Mouse (Mus musculus) embryonic facial prominence, embryonic 12.5 days (tissue): ENCODE measurements around the gene Homer3. TPM values are rescaled to one million over a fixed set of nuclear protein-coding genes. Genes with fewer than 3 reads are reported as not detected.

Source experiments
- ATAC-seq: fragments of 200-750 bp; cut with Nextera tagmentation; 2 replicates; pipeline ENCODE4 v1.8.0; 2017; ENCODE audit not compliant: insufficient number of reproducible peaks, insufficient read depth, low FRiP score, low TSS enrichment
- H3K27ac ChIP-seq: fragments of 300-500 bp; sonication (generic); 2 replicates; pipeline ENCODE4 v1.5.1; 2016; ENCODE audit warnings: mild to moderate bottlenecking
- H3K27me3 ChIP-seq: fragments of 300-500 bp; sonication (generic); 2 replicates; pipeline ENCODE4 v1.6.1; 2016; ENCODE audit warnings: mild to moderate bottlenecking, moderate library complexity
- H3K36me3 ChIP-seq: fragments of 300-500 bp; sonication (generic); 2 replicates; pipeline ENCODE4 v1.6.1; 2016; ENCODE audit warnings: mild to moderate bottlenecking
- H3K4me1 ChIP-seq: fragments of 300-500 bp; sonication (generic); 2 replicates; pipeline ENCODE4 v1.6.1; 2016
- H3K4me2 ChIP-seq: fragments of 300-500 bp; sonication (generic); replicated peaks from 2 replicates; pipeline ENCODE4 v1.6.1; 2016; ENCODE audit warnings: mild to moderate bottlenecking, moderate library complexity
- H3K4me3 ChIP-seq: fragments of 300-500 bp; sonication (generic); 2 replicates; pipeline ENCODE4 v1.5.1; 2016; ENCODE audit warnings: mild to moderate bottlenecking
- H3K9ac ChIP-seq: fragments of 300-500 bp; sonication (generic); 2 replicates; pipeline ENCODE4 v1.6.1; 2016; ENCODE audit warnings: mild to moderate bottlenecking, moderate library complexity
- H3K9me3 ChIP-seq: fragments of 300-500 bp; sonication (generic); 2 replicates; pipeline ENCODE4 v1.6.1; 2016; ENCODE audit warnings: mild to moderate bottlenecking, moderate library complexity
- WGBS: fragments of 180-500 bp; shearing (Covaris S2); methylation state at CpG from one replicate; pipeline ENCODE4 v1.1.7; 2016; 5-methylcytosine and 5-hydroxymethylcytosine counted together
- polyA plus RNA-seq: library from polyadenylated mRNA; unstranded; fragments of >200 nt; fragmentation: Nextera tagmentation; extraction: Ambion mirVana; gene quantifications from 2 replicates; pipeline ENCODE4 v1.2.1, GENCODE M21; 2016

Homer3 gene
- polyA plus RNA-seq, 1 experiment from 2014 or later = 89.6 TPM

DNA sequence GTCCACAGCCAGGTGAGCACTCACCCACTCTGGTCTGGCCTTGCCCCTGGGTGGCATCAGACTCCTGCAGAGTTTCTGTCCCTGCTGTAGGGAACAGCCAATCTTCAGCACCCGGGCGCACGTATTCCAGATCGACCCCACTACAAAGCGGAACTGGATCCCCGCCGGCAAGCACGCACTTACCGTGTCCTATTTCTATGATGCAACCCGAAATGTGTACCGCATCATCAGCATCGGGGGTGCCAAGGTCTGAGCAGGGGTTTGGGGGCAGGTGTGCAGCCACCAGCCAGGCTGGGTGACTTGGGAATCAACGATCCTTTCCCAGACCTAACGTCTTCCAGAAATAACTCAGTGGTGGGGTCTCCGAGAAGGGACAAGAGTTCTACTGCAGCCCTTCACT is 2.7 kb downstream of the Homer3 start:
- peaks cover 14% of the 10 kb centered on the region for H3K4me1 ChIP-seq
- H3K27ac ChIP-seq = no peak overlapping the region
- peaks cover 56% of the 10 kb centered on the region for H3K36me3 ChIP-seq
- WGBS = 97% methylated on average over 15 of the region's 15 CpGs
- H3K9me3 ChIP-seq = no peaks in the 10 kb centered on the region; the same call in 1 of the 2 replicates
- H3K4me3 ChIP-seq = no peak overlapping the region
- no peak for ATAC-seq
- H3K4me2 ChIP-seq = no peak overlapping the region
- H3K9ac ChIP-seq = no peak overlapping the region
- H3K27me3 ChIP-seq = no peaks in the 10 kb centered on the region

DNA sequence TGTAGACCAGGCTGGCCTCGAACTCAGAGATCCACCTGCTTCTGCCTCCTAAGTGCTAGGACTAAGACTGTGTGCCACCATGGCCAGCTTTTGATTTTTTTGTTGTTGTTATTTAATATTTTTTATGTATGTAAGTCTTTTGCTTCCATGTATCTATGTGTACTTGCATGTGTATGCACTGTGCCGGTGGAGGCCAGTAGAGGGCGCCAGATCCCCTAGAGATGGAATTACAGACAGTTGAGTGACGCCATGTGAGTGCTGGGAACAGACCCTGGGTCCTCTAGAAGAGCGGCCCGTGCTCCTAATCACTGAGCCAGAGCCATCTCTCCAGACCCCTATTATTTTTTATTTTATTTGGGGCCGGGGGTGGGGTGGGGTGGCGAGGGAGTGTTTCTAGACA is 4.1 kb downstream of the Homer3 start:
- WGBS = 88% methylated on average over 8 of the region's 8 CpGs

DNA sequence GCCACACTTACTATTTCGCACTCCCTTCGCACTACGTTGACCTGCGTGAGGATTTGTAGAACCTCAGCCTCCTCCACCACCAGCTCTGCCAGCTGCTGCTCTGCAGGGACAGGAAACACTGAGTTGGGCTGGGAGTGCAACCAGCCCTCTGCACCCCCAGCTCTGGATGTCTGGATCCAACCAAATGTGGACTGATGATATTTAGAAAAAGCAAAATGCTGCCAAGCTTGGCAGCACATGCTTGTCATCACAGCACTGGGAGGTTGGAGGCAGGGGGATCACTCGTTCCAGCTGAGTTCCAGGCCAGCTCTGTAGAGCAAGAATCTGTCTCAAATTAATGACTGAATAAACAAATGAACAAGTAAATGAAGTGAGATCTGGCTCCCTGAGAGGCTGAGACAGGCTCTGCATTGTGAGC is 11.4 kb downstream of the Homer3 start:
- peaks cover 94% of the 10 kb centered on the region for H3K36me3 ChIP-seq
- H3K4me3 ChIP-seq = no peak overlapping the region
- peak overlapping the region; percentile 42; the same call in 1 of the 2 replicates for H3K27ac ChIP-seq
- H3K9me3 ChIP-seq = no peaks in the 10 kb centered on the region
- no peak overlapping the region for H3K9ac ChIP-seq
- H3K4me1 ChIP-seq = no peaks in the 10 kb centered on the region
- 61% methylated on average over 5 of the region's 5 CpGs for WGBS
- ATAC-seq = 0 out of 2 replicates have a peak, but pooled peaks have one; percentile 11
- no peaks in the 10 kb centered on the region for H3K27me3 ChIP-seq
- no peak overlapping the region for H3K4me2 ChIP-seq

More for the DNA sequence above, 4.1 kb downstream of the Homer3 start:
- Histone ChIP-seq H3K4me2 (no peak overlapping the region), H3K4me3 (no peak overlapping the region), H3K27me3 (no peaks in the 10 kb centered on the region), H3K9ac (no peak overlapping the region), H3K9me3 (no peaks in the 10 kb centered on the region; the same call in 1 of the 2 replicates), H3K4me1 (peaks cover 14% of the 10 kb centered on the region), H3K36me3 (peaks cover 70% of the 10 kb centered on the region), H3K27ac (no peak overlapping the region)
- no peak for ATAC-seq

GRCm38 (mm10) chr8:70300881-70301280 is 18.3 kb downstream of the Homer3 start:
- peaks cover 15% of the 10 kb centered on the region for H3K4me1 ChIP-seq
- no peaks in the 10 kb centered on the region for H3K9me3 ChIP-seq
- no peaks in the 10 kb centered on the region for H3K27me3 ChIP-seq
- no peak overlapping the region for H3K4me3 ChIP-seq
- 77% methylated on average over 3 of the region's 3 CpGs for WGBS
- H3K4me2 ChIP-seq = peak overlapping the region; percentile 94
- peaks cover 53% of the 10 kb centered on the region for H3K36me3 ChIP-seq
- ATAC-seq = no peak
- no peak overlapping the region for H3K9ac ChIP-seq
- H3K27ac ChIP-seq = no peak overlapping the region

DNA sequence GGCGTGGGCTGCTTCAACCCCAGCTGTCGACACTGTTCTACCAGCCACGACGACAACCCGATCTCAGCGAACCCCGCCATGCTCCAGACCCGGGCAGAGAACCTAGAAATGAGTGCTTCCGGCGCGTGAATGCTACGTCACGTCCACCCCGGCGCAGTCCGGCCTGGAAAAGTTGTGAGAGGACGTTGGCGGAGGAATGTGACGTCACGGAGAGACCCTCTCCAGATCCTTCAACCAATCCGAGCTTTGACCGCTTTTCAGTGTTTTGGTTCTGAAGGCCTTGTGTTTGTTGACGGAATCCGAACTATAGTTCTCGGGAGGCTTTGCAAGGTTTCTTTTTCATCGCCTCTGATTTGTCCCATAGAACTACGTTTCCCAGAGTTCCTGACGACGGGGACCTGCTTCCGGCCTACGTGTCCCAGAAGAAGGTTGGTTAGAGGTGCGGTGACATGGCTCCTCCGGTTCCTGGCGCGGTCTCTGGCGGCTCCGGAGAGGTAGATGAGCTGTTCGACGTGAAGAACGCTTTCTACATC is 19.8 kb downstream of the Homer3 start, which contains the start of the genes Ddx49 and Cope:
Gene Ddx49 (minus strand): TSS at position 132 of the 533 bp plus-strand sequence.
Gene Cope (plus strand): TSS at position 161 of the 533 bp plus-strand sequence.
- peaks cover 50% of the 10 kb centered on the region for H3K36me3 ChIP-seq
- peak; percentile 83 for ATAC-seq
- peaks cover 15% of the 10 kb centered on the region for H3K4me1 ChIP-seq
- H3K9me3 ChIP-seq = no peaks in the 10 kb centered on the region
- H3K4me2 ChIP-seq = peak within 1 kb of the TSS; percentile 94
- H3K27me3 ChIP-seq = no peaks in the 10 kb centered on the region
- H3K9ac ChIP-seq = peak within 1 kb of the TSS; percentile 76
- peak within 1 kb of the TSS; percentile 47 for H3K27ac ChIP-seq
- WGBS = under 1% methylated on average over 40 of the region's 40 CpGs
- H3K4me3 ChIP-seq = peak within 1 kb of the TSS; percentile 79

DNA sequence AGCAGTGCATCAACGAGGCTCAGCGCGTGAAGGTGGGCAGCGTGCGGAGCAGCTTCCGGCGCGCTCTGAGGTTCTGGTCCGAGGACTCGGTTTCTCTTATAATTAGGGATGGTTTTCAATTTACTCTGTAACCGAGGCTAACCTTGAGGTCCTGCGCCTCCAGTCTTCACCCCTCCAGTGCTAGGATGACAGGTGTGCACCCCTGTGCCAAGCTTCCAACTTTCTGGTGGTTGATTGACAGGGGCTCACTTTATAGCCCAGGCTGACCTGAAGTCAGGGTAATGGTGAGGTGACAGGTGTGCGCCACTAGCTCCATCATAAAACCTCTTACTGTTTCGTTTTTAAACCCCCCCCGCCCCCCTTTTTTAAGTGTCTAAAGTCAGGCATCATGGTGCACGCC is 20.3 kb downstream of the Homer3 start:
- Histone ChIP-seq H3K27ac (peak overlapping the region; percentile 47), H3K9ac (peak overlapping the region; percentile 76), H3K9me3 (no peaks in the 10 kb centered on the region), H3K4me1 (peaks cover 15% of the 10 kb centered on the region), H3K4me3 (peak overlapping the region; percentile 79), H3K36me3 (peaks cover 50% of the 10 kb centered on the region), H3K27me3 (no peaks in the 10 kb centered on the region), H3K4me2 (peak overlapping the region; percentile 94)
- 5% methylated on average over 16 of the region's 16 CpGs for WGBS
- ATAC-seq = 0 out of 2 replicates have a peak, but pooled peaks have one; percentile 24

DNA sequence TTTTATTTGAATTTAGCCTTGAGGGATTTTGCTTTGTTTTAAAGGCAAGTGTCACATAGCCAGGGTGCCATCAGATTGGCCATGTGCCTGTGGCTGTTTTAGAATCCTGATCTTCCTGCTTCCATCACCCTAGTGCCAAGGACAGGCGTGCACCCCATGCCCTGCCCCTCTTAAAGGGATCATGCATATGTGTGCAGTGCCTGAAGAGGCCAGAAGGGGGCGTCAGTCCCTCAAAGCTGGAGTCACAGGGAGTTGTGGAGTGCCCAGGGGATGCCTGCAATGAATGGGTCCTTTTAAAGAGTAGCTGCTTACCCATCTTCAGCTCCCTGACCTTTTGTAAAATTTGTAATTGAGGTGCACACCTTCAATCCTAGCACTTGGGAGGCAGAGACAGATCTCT is 26.7 kb downstream of the Homer3 start:
- Histone ChIP-seq H3K4me1 (no peaks in the 10 kb centered on the region), H3K4me2 (no peak overlapping the region), H3K27ac (no peak overlapping the region), H3K4me3 (no peak overlapping the region), H3K36me3 (peaks cover 77% of the 10 kb centered on the region), H3K27me3 (no peaks in the 10 kb centered on the region), H3K9ac (no peak overlapping the region), H3K9me3 (no peaks in the 10 kb centered on the region)
- 41% methylated on average over 2 of the region's 2 CpGs for WGBS
- ATAC-seq = no peak

DNA sequence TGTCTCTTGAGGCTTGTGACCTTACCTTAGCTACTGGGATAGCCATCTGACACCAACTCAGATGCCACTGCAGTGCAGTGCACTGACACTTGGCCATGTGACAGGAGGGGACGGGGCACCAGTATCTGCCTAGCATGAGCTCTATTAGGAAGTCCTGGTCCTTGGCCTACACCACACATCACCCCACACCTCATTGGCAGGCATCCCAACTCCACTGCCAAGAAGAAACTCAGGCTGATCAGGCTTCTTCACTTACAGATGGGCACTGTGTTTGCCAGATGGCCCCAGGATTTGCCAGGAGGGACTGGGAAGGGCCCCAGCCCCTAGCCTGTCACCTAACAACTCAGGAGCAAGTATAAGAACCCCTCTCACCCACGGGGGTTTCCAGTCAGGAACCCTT is 30.8 kb downstream of the Homer3 start:
- Histone ChIP-seq H3K9ac (no peak overlapping the region), H3K27ac (no peak overlapping the region), H3K9me3 (no peaks in the 10 kb centered on the region), H3K4me2 (no peak overlapping the region), H3K4me3 (no peak overlapping the region), H3K36me3 (peaks cover 39% of the 10 kb centered on the region), H3K4me1 (peaks cover 27% of the 10 kb centered on the region), H3K27me3 (no peaks in the 10 kb centered on the region)
- WGBS = 93% methylated on average over 2 of the region's 2 CpGs
- ATAC-seq = no peak

DNA sequence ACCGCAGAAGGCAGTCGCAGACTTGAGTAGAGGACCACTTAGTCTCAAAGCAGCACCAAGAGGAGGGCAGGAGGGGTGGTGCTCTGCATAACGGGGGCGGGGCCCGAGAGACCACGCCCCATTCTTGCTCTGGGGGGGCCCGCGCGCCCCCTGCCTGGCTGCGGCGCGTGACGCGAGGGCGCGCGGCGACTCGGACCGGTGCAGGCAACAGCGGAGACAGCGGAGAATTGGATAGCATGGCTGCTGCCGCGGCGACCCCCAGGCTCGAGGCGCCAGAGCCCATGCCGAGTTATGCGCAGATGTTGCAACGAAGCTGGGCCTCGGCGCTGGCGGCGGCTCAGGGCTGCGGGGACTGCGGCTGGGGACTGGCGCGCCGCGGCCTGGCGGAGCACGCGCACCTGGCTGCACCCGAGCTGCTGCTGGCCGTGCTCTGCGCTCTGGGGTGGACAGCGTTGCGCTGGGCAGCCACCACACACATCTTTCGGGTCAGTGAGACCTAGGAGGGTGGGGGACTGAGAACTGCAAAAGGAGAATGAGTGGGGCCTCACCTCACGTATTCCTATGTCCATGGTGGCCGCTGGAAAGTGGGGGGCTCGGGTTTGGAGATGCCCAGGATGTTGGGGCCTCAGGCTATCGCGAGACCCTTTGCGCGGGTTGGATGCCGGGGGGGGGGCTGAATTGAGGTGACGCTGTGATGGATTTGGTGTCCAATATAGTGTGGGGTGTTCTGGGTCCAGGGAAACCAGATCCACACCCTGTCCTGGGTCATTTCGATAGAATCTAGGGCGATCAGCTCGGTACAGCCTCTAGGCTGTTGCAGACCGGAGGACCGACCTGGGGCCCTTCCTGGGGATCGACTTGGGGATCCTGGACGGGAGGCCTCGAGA is 33.2 kb downstream of the Homer3 start, which contains the start of gene Cers1:
Gene Cers1 (plus strand): TSS at position 152 of the 887 bp plus-strand sequence.
- H3K4me2 ChIP-seq = peak within 1 kb of the TSS; percentile 68
- 2% methylated on average over 66 of the region's 66 CpGs for WGBS
- H3K4me1 ChIP-seq = peaks cover 27% of the 10 kb centered on the region
- H3K27ac ChIP-seq = peak within 1 kb of the TSS; percentile 83
- H3K27me3 ChIP-seq = no peaks in the 10 kb centered on the region
- ATAC-seq = peak; percentile 61
- H3K36me3 ChIP-seq = peaks cover 31% of the 10 kb centered on the region
- peak within 1 kb of the TSS; percentile 63 for H3K9ac ChIP-seq
- peak within 1 kb of the TSS; percentile 57 for H3K4me3 ChIP-seq
- H3K9me3 ChIP-seq = no peaks in the 10 kb centered on the region

- Histone ChIP-seq H3K9ac (peak overlapping the region; percentile 63), H3K27me3 (no peaks in the 10 kb centered on the region), H3K9me3 (no peaks in the 10 kb centered on the region), H3K36me3 (peaks cover 22% of the 10 kb centered on the region), H3K4me1 (peaks cover 27% of the 10 kb centered on the region), H3K4me2 (peak overlapping the region; percentile 68), H3K4me3 (peak overlapping the region; percentile 57), H3K27ac (peak overlapping the region; percentile 83)
- ATAC-seq = peak; percentile 82
- 8% methylated on average over 15 of the region's 15 CpGs for WGBS
Observed at GRCm38 (mm10) chr8:70316511-70317504, 34.2 kb downstream of the Homer3 start.

GRCm38 (mm10) chr8:70317872-70318271 is 35.2 kb downstream of the Homer3 start:
- no peaks in the 10 kb centered on the region for H3K9me3 ChIP-seq
- H3K36me3 ChIP-seq = peaks cover 14% of the 10 kb centered on the region
- 85% methylated on average over 5 of the region's 5 CpGs for WGBS
- H3K27ac ChIP-seq = peak overlapping the region; percentile 83
- ATAC-seq = no peak
- H3K27me3 ChIP-seq = no peaks in the 10 kb centered on the region
- H3K9ac ChIP-seq = no peak overlapping the region
- H3K4me1 ChIP-seq = peaks cover 27% of the 10 kb centered on the region
- H3K4me3 ChIP-seq = no peak overlapping the region
- H3K4me2 ChIP-seq = peak overlapping the region; percentile 68; the same call in 1 of the 2 replicates
